Comparison of ENCODE assay signal across 23 mouse cellular contexts in the genomic region with DNA sequence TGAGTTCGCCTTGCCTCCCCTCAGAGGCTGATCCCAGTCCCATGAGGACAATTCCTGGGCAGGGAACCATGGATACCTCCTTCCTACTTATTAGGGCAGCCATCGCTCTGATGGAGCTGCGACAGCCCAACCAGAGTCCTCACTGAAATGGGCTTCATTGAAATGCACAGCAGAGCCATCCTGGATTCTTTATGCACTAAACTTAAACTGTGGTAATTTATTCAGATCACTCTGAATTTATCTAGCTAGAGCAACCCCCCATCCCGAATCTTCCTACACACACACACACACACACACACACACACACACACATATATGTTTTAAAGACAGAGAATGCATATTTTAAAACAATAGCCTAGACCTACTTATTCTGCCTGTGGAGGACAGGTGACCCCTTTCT.
"Had no signal": no experiment of that assay in that cellular context is flagged by ENCODE, and none has a peak within 500 bp of the region (broad histone marks: within the 10 kb centered on the region; RNA-seq: fewer than 3 reads in every experiment).

No protein-coding gene starts in this region.

- ATAC-seq: liver, postnatal 0 days; lung, postnatal 0 days; midbrain, embryonic 16.5 days had no signal

- DNase-seq: liver, postnatal 0 days; lung, adult 2 months; lung, postnatal 14 days; lung, postnatal 36 days; midbrain, embryonic 14.5 days; retina, postnatal 1 day; right cerebral cortex, adult 18-20 months; right cerebral cortex, postnatal 14 days; right cerebral cortex, postnatal 4 days; spleen, adult 18-20 months; thymus, adult 2 months; thymus, postnatal 25 days; thymus, postnatal 4 days had no signal

- H3K4me3 ChIP-seq: liver, embryonic 15.5 days; lung, embryonic 15.5 days; midbrain, embryonic 10.5 days; midbrain, embryonic 12.5 days; myocyte; neural tube, embryonic 13.5 days; neural tube, embryonic 15.5 days had no signal

- H3K27ac ChIP-seq: liver, embryonic 15.5 days; lung, embryonic 15.5 days; macrophage; midbrain, embryonic 12.5 days; neural tube, embryonic 13.5 days; neural tube, embryonic 15.5 days had no signal
